Mouse (Mus musculus) adrenal gland, adult (tissue): ENCODE data around the gene Bag1.

Experiments used
- DNase-seq, 2 experiments: peaks; one replicate each; pipeline ENCODE4 v3.0.0; 2022 to 2023; ENCODE audit warnings: low spot score in 1 of 2; ENCODE audit not compliant: inconsistent age in 2 of 2

The Bag1 gene

GRCm38 (mm10) chr4:40889983-40890382, 58.1 kb downstream of the Bag1 start:
- no peak for DNase-seq

- peak; percentile 77 to 90 for DNase-seq
Measured at GRCm38 (mm10) chr4:40889252-40889651, 58.8 kb downstream of the Bag1 start.

GRCm38 (mm10) chr4:40888839-40889238, 59.3 kb downstream of the Bag1 start:
- peak in 1 of 2 experiments; percentile 35 for DNase-seq
